Mouse (Mus musculus) megakaryocyte, embryonic 14.5 days (primary cell): ENCODE results near the gene Tex35.

Source experiments
- FLI1 ChIP-seq: IDR thresholded peaks from 2 replicates; pipeline ENCODE4 v1.6.1; 2012; ENCODE audit warnings: low read length, inconsistent platforms, mixed read lengths
- GATA1 ChIP-seq: IDR thresholded peaks from 3 replicates; pipeline ENCODE4 v1.6.1; 2012; ENCODE audit warnings: mixed read lengths, low read length, inconsistent platforms, borderline replicate concordance

GRCm38 (mm10) chr1:157137854-157138241, 29.4 kb upstream of the Tex35 start:
- TF ChIP-seq FLI1 = no peak
- TF ChIP-seq GATA1 = no peak
